Mouse (Mus musculus) stomach, embryonic 15.5 days (tissue): Measurements from ENCODE around the gene Scube2. TPM values are rescaled to one million over a fixed set of nuclear protein-coding genes. Genes with fewer than 3 reads are reported as not detected.

Experiments used
- ATAC-seq: fragments of 200-750 bp; cut with Nextera tagmentation; 2 replicates; pipeline ENCODE4 v1.8.0; 2017; ENCODE audit warnings: low read depth, moderate number of reproducible peaks, moderate TSS enrichment; ENCODE audit not compliant: insufficient read depth, low FRiP score
- H3K27ac ChIP-seq: fragments of 300-500 bp; sonication (generic); 2 replicates; pipeline ENCODE4 v1.5.1; 2015; ENCODE audit warnings: mild to moderate bottlenecking, inconsistent platforms
- H3K27me3 ChIP-seq: fragments of 300-500 bp; sonication (generic); replicated peaks from 2 replicates; pipeline ENCODE4 v1.6.1; 2015; ENCODE audit warnings: inconsistent platforms
- H3K36me3 ChIP-seq: fragments of 300-500 bp; sonication (generic); 2 replicates; pipeline ENCODE4 v1.6.1; 2015; ENCODE audit warnings: inconsistent platforms
- H3K4me1 ChIP-seq: fragments of 300-500 bp; sonication (generic); 2 replicates; pipeline ENCODE4 v1.6.1; 2015; ENCODE audit warnings: inconsistent platforms
- H3K4me2 ChIP-seq: fragments of 300-500 bp; sonication (generic); 2 replicates; pipeline ENCODE4 v1.6.1; 2015; ENCODE audit warnings: mild to moderate bottlenecking, inconsistent platforms
- H3K4me3 ChIP-seq: fragments of 300-500 bp; sonication (generic); replicated peaks from 2 replicates; pipeline ENCODE4 v1.5.1; 2015; ENCODE audit warnings: inconsistent platforms
- H3K9ac ChIP-seq: fragments of 300-500 bp; sonication (generic); 2 replicates; pipeline ENCODE4 v1.6.1; 2015; ENCODE audit warnings: inconsistent platforms
- H3K9me3 ChIP-seq: fragments of 300-500 bp; sonication (generic); 2 replicates; pipeline ENCODE4 v1.6.1; 2016; ENCODE audit warnings: inconsistent platforms
- WGBS: fragments of 180-500 bp; shearing (Covaris S2); methylation state at CpG from one replicate; pipeline ENCODE4 v1.1.7; 2015; 5-methylcytosine and 5-hydroxymethylcytosine counted together
- polyA plus RNA-seq: library from polyadenylated mRNA; unstranded; fragments of >200 nt; fragmentation: Nextera tagmentation; extraction: Ambion mirVana; gene quantifications from 2 replicates; pipeline ENCODE4 v1.2.1, GENCODE M21; 2015

Scube2 gene
- polyA plus RNA-seq, 1 experiment from 2014 or later: 1.5 TPM

DNA sequence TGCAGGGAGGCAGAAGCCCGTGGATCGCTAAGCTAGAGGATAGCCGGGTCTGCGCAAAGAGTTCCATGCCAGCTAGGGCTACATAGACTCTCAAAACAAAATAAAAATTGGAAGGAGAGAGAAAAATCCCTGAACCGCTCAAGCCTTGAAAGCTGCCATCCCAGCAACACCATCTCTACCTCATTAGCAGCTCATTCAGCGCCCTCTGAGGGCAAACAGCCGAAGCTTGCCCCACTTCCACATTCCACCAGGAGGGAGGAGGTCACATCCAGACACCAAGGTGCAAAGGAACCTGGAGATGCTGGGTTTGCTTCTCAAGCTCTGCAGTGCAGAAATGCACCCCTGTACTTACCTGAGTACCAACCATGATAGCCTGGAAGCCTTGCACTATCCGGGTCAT lies 10.6 kb upstream of the Scube2 start:
- H3K27ac ChIP-seq: no peak overlapping the region
- WGBS: 62% methylated on average over 8 of the region's 8 CpGs

DNA sequence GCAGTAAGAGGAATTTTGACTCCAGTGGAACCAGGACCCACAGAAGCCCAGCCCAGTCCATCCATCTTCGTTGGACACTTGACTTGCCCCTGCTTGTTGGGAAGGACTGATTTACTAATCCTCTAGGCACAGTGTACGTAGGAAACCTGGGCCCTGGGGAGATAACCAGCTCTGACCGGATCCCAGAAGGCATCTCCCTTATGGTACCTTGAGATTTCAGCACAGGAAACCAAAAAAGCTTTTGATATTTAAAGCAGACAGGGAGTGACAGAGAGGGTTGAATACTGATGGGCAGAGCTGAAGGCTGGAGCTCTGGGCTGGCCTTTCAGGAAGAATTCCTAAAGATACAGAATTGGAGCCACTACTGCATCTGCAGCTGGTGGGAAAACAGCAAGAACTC lies 10.1 kb upstream of the Scube2 start:
- H3K4me3 ChIP-seq: no peak overlapping the region
- WGBS: 49% methylated on average over 3 of the region's 3 CpGs
- H3K4me2 ChIP-seq: no peak overlapping the region
- H3K9me3 ChIP-seq: no peaks in the 10 kb centered on the region
- no peaks in the 10 kb centered on the region for H3K36me3 ChIP-seq
- H3K4me1 ChIP-seq: no peaks in the 10 kb centered on the region
- H3K27me3 ChIP-seq: no peaks in the 10 kb centered on the region
- no peak for ATAC-seq
- H3K27ac ChIP-seq: no peak overlapping the region
- H3K9ac ChIP-seq: no peak overlapping the region

More for the DNA sequence above, 10.6 kb upstream of the Scube2 start:
- Histone ChIP-seq H3K27me3 (no peaks in the 10 kb centered on the region), H3K4me2 (no peak overlapping the region), H3K36me3 (no peaks in the 10 kb centered on the region), H3K4me3 (no peak overlapping the region), H3K9me3 (no peaks in the 10 kb centered on the region), H3K4me1 (no peaks in the 10 kb centered on the region), H3K9ac (no peak overlapping the region)
- ATAC-seq: no peak

DNA sequence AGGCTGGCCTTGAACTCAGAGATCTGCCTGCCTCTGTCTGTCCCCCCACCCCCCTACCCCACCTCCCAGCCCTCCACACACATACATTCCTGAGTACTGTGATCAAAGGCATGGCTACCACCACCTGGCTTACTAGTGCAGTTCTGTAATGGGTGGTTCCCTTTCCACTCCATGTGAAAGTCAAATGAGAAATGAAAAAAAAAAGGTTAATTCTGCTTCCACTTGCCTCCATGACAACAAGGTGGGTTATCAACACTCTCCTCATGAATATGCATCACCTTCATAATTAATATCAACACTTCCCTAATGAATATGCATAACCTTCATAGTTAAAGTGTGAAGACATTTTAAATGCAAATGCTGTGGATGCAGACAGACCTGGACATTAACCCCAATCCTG lies 9.6 kb upstream of the Scube2 start:
- no peaks in the 10 kb centered on the region for H3K9me3 ChIP-seq
- H3K9ac ChIP-seq: no peak overlapping the region
- H3K4me3 ChIP-seq: no peak overlapping the region
- no peak overlapping the region for H3K4me2 ChIP-seq
- H3K27me3 ChIP-seq: no peaks in the 10 kb centered on the region
- H3K27ac ChIP-seq: no peak overlapping the region
- no peaks in the 10 kb centered on the region for H3K36me3 ChIP-seq
- ATAC-seq: no peak
- no peaks in the 10 kb centered on the region for H3K4me1 ChIP-seq

DNA sequence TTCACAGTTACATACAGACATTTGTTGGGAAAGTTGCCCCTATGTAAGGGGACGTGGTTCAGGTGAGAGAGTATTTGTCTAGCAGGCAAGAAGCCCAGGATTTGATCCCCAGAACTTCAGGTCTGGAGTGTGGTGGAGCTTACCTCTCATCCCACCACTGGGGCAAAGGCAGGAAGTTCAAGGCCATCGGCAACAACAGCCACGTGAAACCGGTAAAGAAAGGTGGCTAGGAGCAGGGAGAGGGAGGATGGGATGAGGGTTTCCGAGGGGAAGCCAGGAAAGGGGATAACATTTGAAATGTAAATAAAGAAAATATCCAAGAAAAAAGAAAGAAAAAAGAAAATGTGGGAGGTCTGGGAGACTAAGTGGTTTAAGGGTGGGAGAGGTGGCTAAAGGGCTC lies 7.7 kb upstream of the Scube2 start:
- no peaks in the 10 kb centered on the region for H3K27me3 ChIP-seq
- H3K4me2 ChIP-seq: no peak overlapping the region
- no peaks in the 10 kb centered on the region for H3K9me3 ChIP-seq
- ATAC-seq: no peak
- 45% methylated on average over 5 of the region's 5 CpGs for WGBS
- no peak overlapping the region for H3K4me3 ChIP-seq
- no peak overlapping the region for H3K27ac ChIP-seq
- no peaks in the 10 kb centered on the region for H3K36me3 ChIP-seq
- H3K9ac ChIP-seq: no peak overlapping the region
- H3K4me1 ChIP-seq: no peaks in the 10 kb centered on the region

DNA sequence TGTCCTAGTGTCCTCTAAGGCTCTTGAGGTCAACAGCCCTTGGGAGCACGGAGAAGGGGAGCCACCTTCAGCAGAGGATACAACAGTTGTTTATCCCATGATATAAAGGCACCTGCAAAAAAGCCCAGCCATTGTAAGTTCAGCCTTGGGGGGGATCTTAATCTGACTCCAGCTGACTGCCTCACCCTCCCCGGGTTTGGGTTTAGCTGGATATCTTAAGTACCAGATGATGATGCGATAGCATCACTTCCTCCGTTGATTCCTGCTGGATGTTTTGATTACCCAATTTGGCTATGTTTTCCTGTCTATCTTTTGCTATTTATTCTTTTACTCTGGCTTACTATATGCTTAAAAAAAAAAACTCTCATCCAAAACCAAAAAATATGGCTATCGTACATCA lies 5.8 kb upstream of the Scube2 start:
- Histone ChIP-seq H3K9me3 (no peaks in the 10 kb centered on the region), H3K4me3 (no peak overlapping the region), H3K27me3 (0 out of 2 replicates have a peak, but pooled peaks cover 2% of the 10 kb centered on the region), H3K4me2 (no peak overlapping the region), H3K4me1 (no peaks in the 10 kb centered on the region), H3K9ac (no peak overlapping the region), H3K36me3 (no peaks in the 10 kb centered on the region), H3K27ac (no peak overlapping the region)
- 73% methylated on average over 5 of the region's 5 CpGs for whole genome bisulfite sequencing
- no peak for ATAC-seq

DNA sequence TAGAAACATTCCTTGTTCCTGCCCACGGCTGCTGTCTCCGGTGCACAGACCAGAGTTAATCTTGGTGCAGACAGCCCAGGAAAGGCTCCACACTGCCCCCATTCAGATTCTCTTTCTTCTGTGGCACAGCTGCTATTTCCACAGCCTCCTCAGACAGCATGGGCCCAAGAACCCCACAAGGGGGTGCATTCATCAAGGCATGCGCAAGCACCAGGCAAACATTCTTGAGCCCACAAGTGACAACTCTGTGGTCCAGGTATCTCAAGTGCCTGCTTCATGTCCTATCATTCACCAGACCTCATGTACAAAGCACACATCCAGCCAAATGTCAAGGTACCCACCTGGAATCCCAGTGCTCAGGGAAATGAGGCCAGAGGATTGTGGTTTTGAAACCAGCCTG lies 3.0 kb upstream of the Scube2 start:
- Histone ChIP-seq H3K36me3 (no peaks in the 10 kb centered on the region), H3K9me3 (no peaks in the 10 kb centered on the region), H3K4me3 (no peak overlapping the region), H3K27me3 (peaks cover 18% of the 10 kb centered on the region), H3K4me2 (no peak overlapping the region), H3K27ac (no peak overlapping the region), H3K4me1 (peaks cover 9% of the 10 kb centered on the region), H3K9ac (no peak overlapping the region)
- 0 out of 2 replicates have a peak, but pooled peaks have one; percentile 11 for ATAC-seq
- 32% methylated on average over 3 of the region's 3 CpGs for WGBS

DNA sequence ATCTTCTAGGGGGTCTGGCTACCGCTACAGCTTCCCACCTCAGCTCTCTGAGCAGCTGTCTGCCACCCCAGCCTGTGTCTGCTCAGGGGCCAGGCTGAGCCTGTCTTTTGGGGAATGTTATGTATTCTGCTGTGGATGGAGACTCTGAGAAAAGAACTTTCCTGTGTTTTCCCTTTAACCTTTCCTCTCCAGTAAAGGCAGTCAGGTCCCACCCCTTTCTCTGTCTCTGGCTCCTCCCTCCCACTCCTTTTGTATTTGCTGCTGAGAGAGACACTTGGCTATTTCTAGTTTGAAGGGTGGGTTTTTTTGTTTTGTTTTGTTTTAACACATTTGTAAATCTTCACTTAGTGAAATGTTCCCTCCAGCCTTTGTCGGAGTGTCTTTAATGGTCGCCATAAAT lies 1.2 kb upstream of the Scube2 start:
- no peak for ATAC-seq
- Histone ChIP-seq H3K36me3 (no peaks in the 10 kb centered on the region), H3K4me2 (no peak overlapping the region), H3K4me3 (no peak overlapping the region), H3K9me3 (no peaks in the 10 kb centered on the region), H3K4me1 (peaks cover 9% of the 10 kb centered on the region), H3K9ac (no peak overlapping the region), H3K27ac (no peak overlapping the region), H3K27me3 (peaks cover 18% of the 10 kb centered on the region)
- WGBS: 69% methylated on average over 3 of the region's 3 CpGs

DNA sequence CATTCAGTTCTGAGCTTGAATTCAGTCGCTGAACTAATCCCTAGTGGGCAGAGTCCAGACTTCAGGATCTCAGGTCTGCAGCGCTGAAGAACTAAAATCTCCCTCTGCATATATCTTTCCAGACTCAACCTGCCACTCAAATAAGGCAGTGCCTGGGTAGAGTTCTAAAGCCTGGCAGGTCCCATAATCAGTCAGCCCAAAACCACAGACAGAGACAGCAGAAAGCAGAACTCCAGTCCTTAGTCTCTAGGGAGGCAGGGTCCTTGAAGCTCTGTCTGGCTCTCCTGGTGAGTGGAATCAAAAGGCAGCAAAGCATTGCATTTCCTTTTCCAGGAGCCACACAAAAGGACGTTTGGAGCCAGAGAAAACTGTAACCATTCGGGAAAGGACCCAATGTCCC lies 1.9 kb downstream of the Scube2 start:
- Histone ChIP-seq H3K27me3 (peaks cover 18% of the 10 kb centered on the region), H3K4me2 (no peak overlapping the region)

DNA sequence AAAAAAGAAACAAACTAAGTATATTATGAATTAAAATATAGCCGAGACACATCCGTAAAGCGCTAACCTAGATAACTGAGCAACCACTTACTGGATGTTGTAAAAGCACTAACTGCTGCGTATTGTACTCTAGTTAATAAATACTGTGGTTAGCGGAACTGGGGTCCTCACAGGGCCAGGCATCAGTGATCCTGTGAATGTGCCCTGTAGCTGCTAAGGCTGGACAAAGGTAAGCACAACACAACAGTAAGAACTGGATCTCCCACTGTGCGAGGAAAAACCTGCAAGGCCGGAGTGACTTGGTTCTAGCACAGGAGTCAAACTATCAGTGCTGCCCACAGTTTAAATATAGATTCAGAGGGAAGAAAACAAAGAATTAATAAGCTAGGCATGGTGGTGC lies 5.3 kb downstream of the Scube2 start:
- ATAC-seq: no peak
- no peak overlapping the region for H3K27ac ChIP-seq
- peaks cover 3% of the 10 kb centered on the region for H3K4me1 ChIP-seq
- no peaks in the 10 kb centered on the region for H3K9me3 ChIP-seq
- H3K36me3 ChIP-seq: no peaks in the 10 kb centered on the region
- no peak overlapping the region for H3K9ac ChIP-seq
- peaks cover 12% of the 10 kb centered on the region for H3K27me3 ChIP-seq
- 80% methylated on average over 7 of the region's 7 CpGs for WGBS
- H3K4me2 ChIP-seq: no peak overlapping the region
- no peak overlapping the region for H3K4me3 ChIP-seq

More for the DNA sequence above, 1.9 kb downstream of the Scube2 start:
- no peaks in the 10 kb centered on the region for H3K36me3 ChIP-seq
- peaks cover 9% of the 10 kb centered on the region for H3K4me1 ChIP-seq
- WGBS: 28% methylated on average over 4 of the region's 4 CpGs
- H3K9me3 ChIP-seq: no peaks in the 10 kb centered on the region
- ATAC-seq: no peak
- no peak overlapping the region for H3K9ac ChIP-seq
- no peak overlapping the region for H3K27ac ChIP-seq
- no peak overlapping the region for H3K4me3 ChIP-seq

DNA sequence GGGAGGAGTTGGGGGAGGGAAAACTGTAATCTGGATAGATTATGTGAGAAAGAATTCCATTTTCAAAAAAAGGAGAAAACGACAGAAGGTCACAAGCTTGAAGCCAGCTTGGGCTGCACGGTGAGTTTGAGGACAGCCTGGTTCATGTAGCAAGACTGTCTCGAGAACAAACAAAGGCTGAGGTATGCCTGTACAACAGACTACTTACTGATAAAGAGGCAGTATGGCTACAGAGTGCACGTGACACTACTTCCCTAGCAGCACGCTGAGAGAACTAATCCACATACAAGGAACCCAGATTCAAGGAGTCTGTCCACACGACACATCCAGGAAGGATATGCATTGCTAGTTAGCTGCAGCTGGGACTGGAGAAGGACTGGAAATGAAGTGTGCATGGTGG lies 6.1 kb downstream of the Scube2 start:
- 38% methylated on average over 6 of the region's 6 CpGs for WGBS
- no peaks in the 10 kb centered on the region for H3K9me3 ChIP-seq
- H3K4me1 ChIP-seq: no peaks in the 10 kb centered on the region
- H3K4me2 ChIP-seq: no peak overlapping the region
- peak; percentile 71 for ATAC-seq
- H3K27me3 ChIP-seq: peaks cover 4% of the 10 kb centered on the region
- H3K9ac ChIP-seq: no peak overlapping the region
- H3K36me3 ChIP-seq: no peaks in the 10 kb centered on the region
- no peak overlapping the region for H3K27ac ChIP-seq
- H3K4me3 ChIP-seq: no peak overlapping the region

DNA sequence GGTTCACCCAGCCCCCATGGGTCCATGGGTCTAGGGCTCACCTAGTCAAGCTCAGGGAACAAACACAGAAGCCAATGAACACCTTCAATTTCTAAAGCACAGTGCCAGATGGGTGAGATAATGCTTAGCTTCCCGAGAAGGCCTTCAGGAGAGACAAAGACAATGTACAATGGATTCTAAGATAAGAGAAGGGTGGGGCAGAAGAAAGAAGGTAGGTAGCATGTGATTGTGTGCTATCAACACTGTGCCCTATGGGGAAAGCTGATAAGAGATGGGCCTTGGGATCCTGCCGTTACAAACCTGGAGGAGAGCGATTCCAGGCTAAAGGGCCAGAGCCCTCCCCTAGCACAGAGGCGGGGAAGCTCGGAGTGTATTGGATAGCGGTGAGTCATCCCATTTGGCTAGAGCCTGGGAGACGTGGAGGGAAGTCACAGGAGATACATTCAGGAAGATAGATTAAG lies 12.7 kb downstream of the Scube2 start:
- H3K4me2 ChIP-seq: no peak overlapping the region
- H3K27ac ChIP-seq: 0 out of 2 replicates have a peak overlapping the region, but pooled peaks have one; percentile 16
- no peaks in the 10 kb centered on the region for H3K36me3 ChIP-seq
- no peak overlapping the region for H3K4me3 ChIP-seq
- 14% methylated on average over 7 of the region's 7 CpGs for WGBS
- no peaks in the 10 kb centered on the region for H3K9me3 ChIP-seq
- no peak overlapping the region for H3K9ac ChIP-seq
- peak; percentile 78 for ATAC-seq
- H3K27me3 ChIP-seq: no peaks in the 10 kb centered on the region
- H3K4me1 ChIP-seq: peaks cover 9% of the 10 kb centered on the region

DNA sequence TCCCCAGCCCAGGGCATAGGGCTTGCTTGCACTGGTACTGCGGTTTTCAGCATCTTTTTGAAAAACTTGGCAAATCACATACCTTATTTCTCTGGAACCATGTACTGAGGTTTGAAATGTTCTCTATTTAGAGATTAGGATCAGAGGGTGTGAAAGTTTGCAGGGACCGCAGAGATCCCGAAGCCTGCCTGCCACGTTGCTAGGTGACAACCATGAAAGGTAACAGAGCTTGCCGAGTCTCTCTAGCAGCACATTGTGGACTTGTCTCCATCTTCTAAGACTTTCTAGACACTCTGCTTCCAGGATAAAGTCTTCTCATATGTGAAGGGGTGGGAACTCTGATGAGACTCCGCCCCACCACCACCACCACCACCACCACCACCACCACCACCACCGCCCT lies 13.5 kb downstream of the Scube2 start:
- Histone ChIP-seq H3K4me2 (no peak overlapping the region), H3K9ac (no peak overlapping the region), H3K4me1 (peaks cover 9% of the 10 kb centered on the region), H3K4me3 (no peak overlapping the region), H3K9me3 (no peaks in the 10 kb centered on the region), H3K27ac (no peak overlapping the region), H3K36me3 (no peaks in the 10 kb centered on the region), H3K27me3 (no peaks in the 10 kb centered on the region)
- no peak for ATAC-seq
- 73% methylated on average over 7 of the region's 7 CpGs for WGBS

DNA sequence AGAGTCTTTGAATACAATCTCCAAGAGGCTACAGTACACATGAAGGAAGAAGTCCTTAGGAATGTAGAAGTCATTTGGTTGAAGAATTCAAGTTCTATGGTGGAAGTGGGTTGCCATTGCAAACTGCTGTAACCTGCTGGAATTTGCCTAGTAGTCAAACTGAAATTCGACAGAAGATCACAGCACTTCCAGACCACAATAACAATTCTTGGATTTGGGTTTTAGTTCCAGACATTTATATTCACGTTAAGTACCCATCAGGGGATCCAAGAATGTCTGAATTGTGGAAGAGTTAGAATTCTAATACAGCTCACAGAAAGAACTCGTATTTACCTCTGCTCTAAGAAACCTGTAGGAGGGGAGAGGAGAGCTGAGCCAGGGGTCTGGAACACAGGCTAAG lies 14.9 kb downstream of the Scube2 start:
- peaks cover 9% of the 10 kb centered on the region for H3K4me1 ChIP-seq
- no peak for ATAC-seq
- 72% methylated on average over 3 of the region's 3 CpGs for WGBS

More for the DNA sequence above, 14.9 kb downstream of the Scube2 start:
- Histone ChIP-seq H3K4me2 (no peak overlapping the region), H3K36me3 (no peaks in the 10 kb centered on the region), H3K9me3 (no peaks in the 10 kb centered on the region), H3K27ac (no peak overlapping the region), H3K27me3 (no peaks in the 10 kb centered on the region), H3K4me3 (no peak overlapping the region), H3K9ac (no peak overlapping the region)
